In genomic region chr5:138160224-138160762, GRCm38 (mm10) we compare ENCODE assay signal across 9 mouse cellular contexts. TPM values are rescaled to one million over a fixed set of nuclear protein-coding genes. Genes with fewer than 3 reads are reported as not detected.
A peak's percentile ranks its signal among the peaks of the same experiment; 100 is the strongest.
DNase-seq lines count a peak whose midpoint lies in the region; ATAC-seq lines count a peak whose summit lies in the region.
"Had no signal": no experiment of that assay in that cellular context is flagged by ENCODE, and none has a peak within 500 bp of the region (broad histone marks: within the 10 kb centered on the region; RNA-seq: fewer than 3 reads in every experiment).

No protein-coding gene starts in this region.

- 62% methylated on average over 7 of the region's 7 CpGs for WGBS in heart, embryonic 12.5 days
- WGBS in hindbrain, embryonic 11.5 days: 70% methylated on average over 7 of the region's 7 CpGs
- 68% methylated on average over 7 of the region's 7 CpGs for WGBS in midbrain, embryonic 10.5 days

- DNase-seq in heart, postnatal 14 days: no peak
- DNase-seq in R1 (ENCODE audit: low read depth, low spot score): peak; percentile 74
- DNase-seq in hindbrain, embryonic 11.5 days (ENCODE audit: low spot score): no peak
- no peak for DNase-seq in midbrain, embryonic 10.5 days (ENCODE audit: low spot score)
- DNase-seq in retina, embryonic 14.5 days (ENCODE audit: low spot score): no peak
- DNase-seq in urinary bladder, postnatal 36 days (ENCODE audit: low spot score in 2 of 2): no peak
- DNase-seq in right cerebral cortex, adult 18-20 months: no peak

- intact Hi-C loops in heart, postnatal 14 days (cut with DNase I): no loop called here

- 0 out of 2 replicates have a peak overlapping the region, but pooled peaks have one; percentile 92 for H3K9ac ChIP-seq in heart, embryonic 12.5 days
- H3K9ac ChIP-seq in hindbrain, embryonic 11.5 days (ENCODE audit: low read depth, low read length): peak overlapping the region; percentile 74; the same call in 1 of the 2 replicates

- H3K4me3 ChIP-seq in heart, embryonic 12.5 days: peak overlapping the region; percentile 90
- peak overlapping the region; percentile 75; the same call in 1 of the 2 replicates for H3K4me3 ChIP-seq in hindbrain, embryonic 11.5 days (ENCODE audit: low read depth, low read length)
- peak overlapping the region; percentile 77 for H3K4me3 ChIP-seq in midbrain, embryonic 10.5 days

- no peaks in the 10 kb centered on the region for H3K27me3 ChIP-seq in heart, embryonic 12.5 days (replicated peaks)
- H3K27me3 ChIP-seq in hindbrain, embryonic 11.5 days (ENCODE audit: control insufficient read depth, insufficient read depth, low read length): no peaks in the 10 kb centered on the region
- no peaks in the 10 kb centered on the region for H3K27me3 ChIP-seq in midbrain, embryonic 10.5 days (ENCODE audit: low read depth, poor library complexity, severe bottlenecking)
- H3K27me3 ChIP-seq: Patski had no signal

- no peak for ATAC-seq in heart, embryonic 12.5 days (ENCODE audit: insufficient number of reproducible peaks, low FRiP score)
- ATAC-seq in hindbrain, embryonic 11.5 days (ENCODE audit: low FRiP score): no peak

- no peaks in the 10 kb centered on the region for H3K9me3 ChIP-seq in heart, embryonic 12.5 days (replicated peaks)
- H3K9me3 ChIP-seq in hindbrain, embryonic 11.5 days (ENCODE audit: control insufficient read depth, low read length): no peaks in the 10 kb centered on the region
- H3K9me3 ChIP-seq in midbrain, embryonic 10.5 days (replicated peaks): no peaks in the 10 kb centered on the region

- peaks cover 9% of the 10 kb centered on the region for H3K4me1 ChIP-seq in heart, embryonic 12.5 days (replicated peaks)
- H3K4me1 ChIP-seq in hindbrain, embryonic 11.5 days (replicated peaks; ENCODE audit: control insufficient read depth, insufficient read depth, low read length): no peaks in the 10 kb centered on the region; the same call in 1 of the 2 replicates
- H3K4me1 ChIP-seq in midbrain, embryonic 10.5 days: peaks cover 19% of the 10 kb centered on the region

- H3K36me3 ChIP-seq in heart, embryonic 12.5 days: peaks cover 28% of the 10 kb centered on the region
- peaks cover 14% of the 10 kb centered on the region; the same call in 1 of the 2 replicates for H3K36me3 ChIP-seq in hindbrain, embryonic 11.5 days (ENCODE audit: control insufficient read depth, insufficient read depth, low read length)
- peaks cover 33% of the 10 kb centered on the region for H3K36me3 ChIP-seq in midbrain, embryonic 10.5 days

- H3K27ac ChIP-seq in heart, embryonic 12.5 days (ENCODE audit: poor library complexity, severe bottlenecking): 0 out of 2 replicates have a peak overlapping the region, but pooled peaks have one; percentile 69
- no peak overlapping the region for H3K27ac ChIP-seq in hindbrain, embryonic 11.5 days (ENCODE audit: low read depth, low read length)
- H3K27ac ChIP-seq in midbrain, embryonic 10.5 days (replicated peaks): peak overlapping the region; percentile 91

- peak overlapping the region; percentile 80 for H3K4me2 ChIP-seq in heart, embryonic 12.5 days
- peak overlapping the region; percentile 83 for H3K4me2 ChIP-seq in hindbrain, embryonic 11.5 days (replicated peaks; ENCODE audit: low read depth, low read length)

RNA-seq across cellular contexts. Expression of gene Cops6, which starts 0.6 kb away (rescaled TPM):
- polyA plus RNA-seq in heart, embryonic 12.5 days (2016; fragmentation: Nextera tagmentation; extraction: Ambion mirVana): 249 and 253 TPM in 2 replicates
- 100 to 1,000 TPM; 124 TPM for total RNA-seq in heart, postnatal 14 days (2021)
- polyA plus RNA-seq in hindbrain, embryonic 11.5 days (2014; fragmentation: Nextera tagmentation; extraction: Ambion mirVana): 261 and 292 TPM in 2 replicates
- 369 and 387 TPM in 2 replicates for polyA plus RNA-seq in midbrain, embryonic 10.5 days (2016; fragmentation: Nextera tagmentation; extraction: Ambion mirVana)

RNA-seq across cellular contexts. Expression of gene Zfp113, which starts 4.7 kb away (rescaled TPM):
- polyA plus RNA-seq in heart, embryonic 12.5 days (2016; fragmentation: Nextera tagmentation; extraction: Ambion mirVana): 9.9 and 10.0 TPM in 2 replicates
- total RNA-seq in heart, postnatal 14 days (2021): 10 to 100 TPM in 1 of 2 experiments, 1 to 10 TPM in 1; 8.0 to 10.9 TPM
- 28.9 and 33.4 TPM in 2 replicates for polyA plus RNA-seq in hindbrain, embryonic 11.5 days (2014; fragmentation: Nextera tagmentation; extraction: Ambion mirVana)
- 42.6 and 46.7 TPM in 2 replicates for polyA plus RNA-seq in midbrain, embryonic 10.5 days (2016; fragmentation: Nextera tagmentation; extraction: Ambion mirVana)

RNA-seq across cellular contexts. Expression of gene Ap4m1, which starts 11.5 kb away (rescaled TPM):
- 12.1 and 12.6 TPM in 2 replicates for polyA plus RNA-seq in heart, embryonic 12.5 days (2016; fragmentation: Nextera tagmentation; extraction: Ambion mirVana)
- 10 to 100 TPM in 1 of 2 experiments, 1 to 10 TPM in 1; 9.2 to 10.9 TPM for total RNA-seq in heart, postnatal 14 days (2021)
- 15.8 and 19.9 TPM in 2 replicates for polyA plus RNA-seq in hindbrain, embryonic 11.5 days (2014; fragmentation: Nextera tagmentation; extraction: Ambion mirVana)
- 27.8 and 28.5 TPM in 2 replicates for polyA plus RNA-seq in midbrain, embryonic 10.5 days (2016; fragmentation: Nextera tagmentation; extraction: Ambion mirVana)

RNA-seq across cellular contexts. Expression of gene Mcm7, which starts 11.9 kb away (rescaled TPM):
- polyA plus RNA-seq in heart, embryonic 12.5 days (2016; fragmentation: Nextera tagmentation; extraction: Ambion mirVana): 136 and 138 TPM in 2 replicates
- total RNA-seq in heart, postnatal 14 days (2021): 10 to 100 TPM; 13.0 to 19.2 TPM
- polyA plus RNA-seq in hindbrain, embryonic 11.5 days (2014; fragmentation: Nextera tagmentation; extraction: Ambion mirVana): 220 and 253 TPM in 2 replicates
- 376 and 423 TPM in 2 replicates for polyA plus RNA-seq in midbrain, embryonic 10.5 days (2016; fragmentation: Nextera tagmentation; extraction: Ambion mirVana)

RNA-seq across cellular contexts. Expression of gene Taf6, which starts 27.0 kb away (rescaled TPM):
- 73.9 and 78.5 TPM in 2 replicates for polyA plus RNA-seq in heart, embryonic 12.5 days (2016; fragmentation: Nextera tagmentation; extraction: Ambion mirVana)
- total RNA-seq in heart, postnatal 14 days (2021): 10 to 100 TPM; 25.3 to 28.4 TPM
- 106 and 110 TPM in 2 replicates for polyA plus RNA-seq in hindbrain, embryonic 11.5 days (2014; fragmentation: Nextera tagmentation; extraction: Ambion mirVana)
- polyA plus RNA-seq in midbrain, embryonic 10.5 days (2016; fragmentation: Nextera tagmentation; extraction: Ambion mirVana): 138 and 146 TPM in 2 replicates
